Mouse (Mus musculus): ENCODE data around the gene Il6st.
"Not testable (repeated sequence)": the region's sequence is repeated elsewhere in the genome, so short reads cannot be mapped to it uniquely, and the experiment has no call there.

Gene Il6st

DNA sequence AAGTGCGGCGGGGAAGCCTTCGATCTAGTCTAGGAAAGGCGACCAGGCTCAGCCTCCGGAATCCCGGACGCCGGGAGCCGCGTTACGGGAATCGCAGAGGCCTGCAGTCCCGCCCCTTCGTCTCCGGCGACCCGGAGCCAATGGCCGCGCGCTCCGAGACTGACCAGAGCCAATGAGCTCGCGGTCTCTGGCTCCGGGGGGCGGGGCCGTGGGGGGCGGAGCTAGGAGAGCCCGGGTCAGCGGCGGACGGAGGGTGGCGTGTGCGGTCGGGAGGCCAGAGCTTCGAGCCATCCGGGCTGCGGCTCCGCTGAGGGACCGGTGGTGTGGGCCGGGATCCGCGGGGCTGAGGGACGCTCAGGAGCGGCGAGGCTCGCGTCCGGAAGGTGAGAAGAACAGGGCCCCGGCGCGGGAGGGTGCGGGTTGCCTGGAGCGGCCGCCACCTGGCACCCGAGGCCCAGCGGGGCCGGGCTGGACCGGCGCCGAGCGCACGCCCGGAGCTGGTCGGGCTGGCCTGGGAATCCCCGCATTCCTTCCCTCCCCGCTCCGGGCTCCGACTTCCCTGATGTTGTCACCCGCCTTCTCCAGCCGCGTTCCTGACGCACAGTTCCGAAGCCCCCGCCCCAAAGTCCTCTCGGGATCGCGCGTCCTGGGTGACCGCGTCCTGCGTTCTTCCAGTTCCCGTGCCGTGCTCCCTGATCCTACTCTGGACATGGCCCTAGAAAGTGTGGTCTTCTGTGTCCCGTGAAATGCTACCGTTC is at the start of gene Il6st:
TSS of gene Il6st (plus strand) at position 203 of the 758 bp plus-strand sequence.
- peak; percentile 96 to 97 for DNase-seq

DNA sequence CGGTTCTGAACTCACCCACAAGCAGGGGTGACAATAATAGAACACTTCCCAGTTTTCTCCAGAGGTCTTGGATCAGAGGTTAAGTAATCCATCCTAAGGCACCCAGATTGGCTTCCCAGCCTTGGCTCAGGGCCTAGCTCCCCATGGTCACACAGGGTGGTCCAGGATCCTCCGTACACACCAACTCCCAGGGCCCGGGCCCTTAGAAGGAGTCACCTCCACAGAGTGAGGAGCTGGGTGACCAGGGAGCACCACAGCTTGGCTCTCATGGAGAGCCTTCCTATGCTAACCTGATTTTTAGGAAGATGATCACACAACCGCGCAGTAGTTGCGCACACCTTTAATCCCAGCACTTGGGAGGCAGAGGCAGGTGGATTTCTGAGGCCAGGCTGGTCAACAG is 48.0 kb upstream of the Il6st start:
- DNase-seq, result no peak

DNA sequence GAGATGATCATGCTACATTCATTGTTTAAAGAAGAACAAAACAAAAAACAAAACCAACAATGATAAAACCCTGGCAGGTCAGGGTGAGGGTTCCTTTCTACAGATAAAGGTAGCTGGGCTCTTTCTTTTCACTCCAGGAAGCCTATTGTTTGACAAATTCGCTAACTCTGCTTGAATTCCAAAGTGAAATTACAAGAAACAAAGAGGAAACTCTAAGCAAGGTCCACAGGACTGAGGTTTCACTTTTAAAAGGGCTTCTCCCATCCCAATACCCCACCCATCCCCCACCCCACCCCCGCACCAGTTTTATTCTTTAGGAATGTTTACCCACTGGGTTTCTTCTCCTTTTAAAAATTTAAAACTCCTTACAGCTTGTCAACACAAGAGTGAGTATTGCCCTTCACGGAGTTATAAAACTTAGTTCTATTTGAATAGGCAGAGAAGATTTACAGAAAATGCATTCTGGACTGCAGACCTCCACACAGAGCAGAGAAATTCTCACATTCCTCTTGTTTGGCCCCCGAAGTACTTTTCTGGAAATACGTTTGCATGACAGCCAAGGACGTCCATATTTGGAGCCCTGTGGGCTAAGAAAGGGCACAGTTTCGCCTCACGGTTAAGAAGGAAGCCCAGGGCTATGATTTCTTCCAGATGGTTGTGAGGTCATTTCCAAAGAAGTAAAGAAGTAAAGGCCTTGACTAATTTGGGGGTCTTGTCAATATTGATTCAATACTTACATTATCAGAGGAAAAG is 47.3 kb upstream of the Il6st start:
- no peak for DNase-seq

DNA sequence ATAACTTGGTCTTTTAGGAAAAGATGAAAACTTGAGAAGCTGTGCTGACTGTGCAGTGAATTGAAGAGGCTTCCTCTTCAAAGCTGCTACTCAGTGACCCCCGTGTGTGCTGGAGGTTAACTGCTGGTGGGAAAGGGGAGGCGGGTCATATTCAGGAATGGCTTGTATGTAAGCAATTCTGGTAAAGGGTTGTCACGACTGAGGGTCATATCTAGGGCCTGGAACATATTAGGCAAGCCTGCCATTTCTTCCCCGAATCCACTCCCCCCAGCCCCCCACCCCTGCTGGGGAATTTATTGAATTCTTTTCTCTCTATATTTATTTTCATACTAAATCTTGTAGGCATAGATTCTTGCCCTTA is 46.7 kb upstream of the Il6st start:
- peak in 1 of 2 experiments; percentile 32 for DNase-seq

DNA sequence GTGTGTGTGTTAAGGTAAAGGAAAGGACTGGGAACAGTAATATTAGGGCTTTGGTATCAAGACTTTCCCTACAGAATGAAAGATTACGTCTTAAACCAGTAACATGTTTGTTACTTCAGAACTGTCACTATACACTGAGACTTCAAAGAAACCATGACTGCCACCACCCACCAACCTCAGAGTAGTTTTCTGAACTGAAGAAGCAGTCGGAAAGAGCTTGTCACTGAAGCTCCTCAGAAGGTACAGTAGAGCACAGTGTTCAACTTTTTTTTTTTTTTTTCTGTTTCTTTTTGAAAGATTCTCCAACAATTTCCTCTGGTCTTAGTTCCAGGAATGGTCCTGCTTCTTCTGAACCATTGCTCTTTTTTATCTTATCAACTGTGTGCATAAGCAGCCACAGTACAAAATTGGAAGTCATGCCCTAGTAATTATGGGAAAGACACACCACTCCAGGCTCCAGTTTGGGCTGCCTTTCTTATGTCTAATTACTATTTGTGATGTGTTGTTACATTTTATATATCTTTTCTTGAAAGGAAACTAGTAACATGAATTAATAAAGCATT is 45.9 kb upstream of the Il6st start:
- no peak for DNase-seq

DNA sequence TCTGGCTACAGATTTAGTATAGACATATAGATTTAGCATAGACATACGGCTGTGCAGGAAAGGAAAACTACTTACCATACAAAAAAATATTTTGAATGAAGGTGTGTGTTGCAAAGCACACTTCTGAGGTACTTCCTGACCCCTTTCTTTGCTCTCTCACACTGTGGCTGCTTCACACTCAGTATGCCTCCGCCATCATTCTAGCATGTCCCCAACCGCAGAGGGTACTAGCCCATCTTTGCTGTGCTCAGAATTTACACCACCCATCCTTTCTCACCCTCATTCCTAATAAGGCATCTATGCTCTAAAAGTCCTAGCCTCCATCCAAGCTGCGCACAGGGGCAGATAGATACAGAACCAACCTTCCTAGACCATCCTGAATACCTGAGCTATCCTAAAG is 45.3 kb upstream of the Il6st start:
- no peak for DNase-seq

DNA sequence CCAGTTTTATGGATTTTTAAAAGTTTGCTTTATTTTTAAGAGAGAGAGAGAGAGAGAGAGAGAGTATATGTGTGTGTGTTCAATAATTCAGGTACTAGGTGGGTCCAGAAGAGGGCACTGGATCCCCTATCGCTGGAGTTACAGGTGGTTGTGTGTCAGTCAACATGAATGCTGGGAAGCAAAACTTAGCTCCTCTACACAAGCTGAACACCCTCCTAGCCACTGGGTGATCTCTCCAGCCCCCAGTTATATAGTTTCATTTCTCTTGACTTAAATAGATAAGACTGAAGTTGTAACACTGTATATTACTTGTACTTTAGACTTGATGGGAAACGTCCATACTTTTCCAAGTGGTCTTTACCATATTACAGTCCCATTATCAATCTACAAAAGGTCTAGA is 39.7 kb upstream of the Il6st start:
- no peak for DNase-seq

DNA sequence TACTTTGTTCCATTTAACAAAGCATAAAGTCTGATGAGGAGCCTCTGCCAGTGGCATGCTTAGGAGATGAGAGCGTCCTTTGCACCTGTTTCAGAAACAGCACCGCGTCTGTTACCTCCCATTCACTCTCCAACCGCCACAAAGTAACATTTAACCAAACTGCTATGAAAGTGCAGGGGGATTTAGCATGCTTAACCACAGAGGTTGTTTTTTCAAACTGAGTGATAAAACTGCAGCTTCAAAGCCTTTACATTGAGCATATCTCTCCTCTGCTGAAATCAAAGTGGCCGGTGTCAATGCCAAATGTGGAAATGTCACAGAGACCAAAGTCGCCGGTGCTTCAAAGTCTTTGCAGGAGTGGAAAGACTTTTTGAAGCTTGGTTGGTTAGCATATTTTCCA is 39.2 kb upstream of the Il6st start:
- no peak for DNase-seq

DNA sequence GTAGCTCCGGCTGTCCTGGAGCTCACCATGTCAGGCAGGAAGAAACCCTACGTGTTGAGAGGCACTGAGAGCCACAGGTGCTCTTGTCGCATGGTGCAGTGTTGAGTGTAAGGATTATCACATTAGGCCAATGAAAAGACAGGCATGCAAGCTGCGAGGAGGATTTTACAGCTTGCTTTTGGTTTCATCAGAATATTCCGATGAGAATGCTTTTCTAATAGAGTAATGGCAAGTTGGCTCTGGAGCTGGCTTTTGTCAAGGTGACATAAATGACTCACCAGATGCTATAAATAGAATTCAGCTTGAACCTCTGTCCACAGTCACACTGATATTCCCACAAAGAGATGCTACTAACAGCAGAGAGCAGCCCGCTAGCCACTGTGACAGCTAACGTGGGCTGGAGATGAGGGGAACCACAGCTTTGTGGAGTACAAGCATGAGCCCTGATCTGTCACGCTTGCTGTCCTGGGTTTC is 38.7 kb upstream of the Il6st start:
- no peak for DNase-seq

DNA sequence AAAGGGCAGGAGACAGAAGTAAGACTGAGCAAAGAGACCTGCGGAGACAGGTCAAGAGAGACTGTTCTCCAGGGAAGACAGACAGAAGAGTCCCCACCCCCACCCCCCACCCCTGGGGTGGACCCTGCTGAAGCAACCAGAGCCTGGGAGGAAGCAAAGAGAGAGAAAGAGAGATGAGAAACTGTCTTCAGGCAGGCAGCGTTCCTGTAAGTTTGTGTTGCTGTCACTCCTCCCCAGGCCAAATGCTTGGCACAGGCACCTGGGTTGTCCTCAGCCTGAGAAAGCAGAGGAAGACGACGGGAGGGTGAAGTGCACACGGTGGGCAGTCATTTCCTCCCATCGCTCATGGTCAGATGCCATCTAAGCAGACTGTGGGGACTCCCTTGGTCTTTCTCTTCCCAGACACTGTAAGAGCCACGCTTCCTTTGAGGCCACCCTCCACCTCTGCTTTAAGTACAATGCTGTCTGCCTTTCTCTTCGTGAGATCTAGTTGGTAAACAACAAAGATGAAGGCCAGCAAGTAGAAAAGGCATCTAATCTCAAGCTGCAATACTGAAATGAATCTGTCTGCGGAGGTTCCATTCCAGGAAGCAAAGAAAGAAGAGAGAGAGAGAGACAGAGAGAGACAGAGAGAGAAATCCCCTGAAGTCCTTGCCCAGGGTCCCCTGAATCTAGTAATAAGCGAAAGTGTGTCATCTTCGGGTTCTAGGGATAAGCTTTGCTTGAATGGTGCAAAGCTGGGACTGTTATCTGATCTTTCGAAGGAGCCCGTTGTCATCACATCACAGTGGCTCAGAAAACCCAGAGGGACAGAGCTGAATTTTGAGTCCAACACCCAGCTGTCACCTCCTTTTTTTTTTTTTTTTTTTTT is 37.4 kb upstream of the Il6st start:
- no peak for DNase-seq

DNA sequence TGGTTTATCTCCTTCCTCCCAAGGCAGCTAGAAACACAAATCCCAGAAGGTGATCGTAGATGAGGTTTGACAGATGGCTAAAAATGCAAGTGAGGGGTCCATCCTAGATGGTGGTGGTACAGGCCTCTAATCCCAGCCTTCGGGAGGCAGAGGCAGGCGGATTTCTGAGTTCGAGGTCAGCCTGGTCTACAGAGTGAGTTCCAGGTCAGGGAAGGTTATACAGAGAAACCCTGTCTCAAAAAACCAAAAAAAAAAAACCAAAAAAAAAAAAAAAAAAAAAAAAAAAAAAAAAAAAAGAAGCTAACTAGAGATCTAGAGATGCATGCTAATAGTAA is 36.8 kb upstream of the Il6st start:
- DNase-seq, result not testable (repeated sequence)

DNA sequence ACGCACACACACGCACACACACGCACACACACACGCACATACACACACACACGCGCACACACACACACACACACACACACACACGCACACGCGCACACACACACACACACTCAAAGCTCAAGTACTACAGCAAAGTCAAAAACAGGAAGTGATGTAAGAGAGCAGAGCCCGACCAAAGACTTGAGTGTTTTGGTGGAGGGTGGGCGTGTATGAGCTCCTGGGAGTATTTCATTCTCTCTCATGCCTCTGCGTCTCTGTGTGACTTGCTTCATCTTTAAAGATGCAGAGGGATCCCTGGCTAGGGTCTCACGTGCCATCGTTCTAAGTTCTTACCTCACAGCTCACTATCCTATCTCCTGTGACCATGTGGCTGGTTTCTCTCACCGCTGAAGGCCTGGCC is 36.3 kb upstream of the Il6st start:
- DNase-seq, result no peak

DNA sequence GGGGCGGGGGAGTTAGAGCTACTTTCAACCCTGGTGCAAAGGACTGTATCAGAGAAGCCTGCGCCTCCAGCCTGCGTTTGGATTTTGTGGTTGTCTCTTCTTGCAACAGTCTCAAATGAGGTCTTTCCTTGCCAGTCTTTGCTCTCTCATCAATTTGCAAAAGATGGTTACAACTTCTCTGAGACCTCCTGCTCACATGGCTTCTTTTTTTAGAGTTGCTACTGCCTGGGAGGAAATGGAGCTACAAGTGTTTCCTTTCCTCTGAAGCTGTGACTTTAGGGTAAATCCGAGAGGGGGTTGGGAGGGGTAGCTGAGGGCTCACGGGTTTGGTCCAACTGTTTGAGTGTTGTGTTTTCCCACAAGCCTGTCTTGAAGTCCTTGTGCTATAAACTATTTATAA is 30.6 kb upstream of the Il6st start:
- no peak for DNase-seq

DNA sequence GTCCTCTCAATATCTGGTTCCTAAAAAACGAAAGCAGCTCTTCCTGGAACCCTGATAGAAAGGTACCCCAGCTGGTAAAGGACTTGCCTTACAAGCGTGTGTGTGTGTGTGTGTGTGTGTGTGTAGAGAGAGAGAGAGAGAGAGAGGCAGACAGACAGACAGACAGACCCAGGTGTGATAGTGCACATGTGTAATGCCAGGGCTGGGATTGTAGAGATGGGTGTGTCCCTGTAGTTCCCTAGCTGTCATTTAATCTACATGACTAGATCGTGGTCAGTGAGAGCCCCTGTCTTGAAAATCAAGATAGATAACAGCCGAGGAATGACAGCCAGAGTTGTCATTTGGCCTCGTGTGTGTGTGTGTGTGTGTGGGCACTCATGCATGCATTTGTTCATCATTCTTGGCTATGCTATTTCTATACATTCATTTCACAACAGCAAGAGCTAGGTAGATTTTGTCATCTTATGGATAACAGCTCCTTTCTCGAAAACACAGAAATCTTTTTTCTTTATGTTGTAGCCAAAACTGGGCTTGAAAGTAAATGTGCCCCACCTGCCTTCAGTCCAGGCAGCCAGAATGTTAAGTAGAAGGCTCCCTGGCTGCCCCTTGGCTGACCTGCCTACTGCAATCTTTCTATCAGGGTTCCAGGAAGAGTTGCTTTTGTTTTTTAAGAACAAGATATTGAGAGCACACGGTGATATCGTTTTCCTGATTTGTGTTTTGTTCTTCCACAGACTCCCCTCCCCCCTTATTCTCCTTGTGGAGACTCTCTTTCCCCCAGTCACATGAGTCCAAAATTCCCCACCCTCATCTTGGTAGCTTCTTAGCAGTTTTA is 28.4 kb upstream of the Il6st start:
- no peak for DNase-seq

DNA sequence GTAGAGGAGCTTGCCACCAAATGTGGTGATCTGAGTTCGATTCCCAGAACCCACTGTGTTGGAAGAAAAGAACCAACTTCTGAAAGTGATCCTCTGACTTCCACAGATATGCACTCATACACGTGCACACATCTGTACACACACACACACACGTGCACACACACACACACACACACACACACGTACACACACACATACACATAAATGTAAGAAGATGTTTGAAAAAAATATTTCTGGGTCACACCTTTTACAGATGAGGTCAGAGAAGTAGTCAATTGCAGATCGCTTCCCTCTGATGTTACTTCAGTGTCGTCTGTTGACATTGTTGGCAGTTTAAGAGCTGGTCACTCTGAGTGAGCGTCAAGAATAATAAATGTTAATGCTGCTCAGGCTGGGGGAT is 27.6 kb upstream of the Il6st start:
- DNase-seq, result no peak

DNA sequence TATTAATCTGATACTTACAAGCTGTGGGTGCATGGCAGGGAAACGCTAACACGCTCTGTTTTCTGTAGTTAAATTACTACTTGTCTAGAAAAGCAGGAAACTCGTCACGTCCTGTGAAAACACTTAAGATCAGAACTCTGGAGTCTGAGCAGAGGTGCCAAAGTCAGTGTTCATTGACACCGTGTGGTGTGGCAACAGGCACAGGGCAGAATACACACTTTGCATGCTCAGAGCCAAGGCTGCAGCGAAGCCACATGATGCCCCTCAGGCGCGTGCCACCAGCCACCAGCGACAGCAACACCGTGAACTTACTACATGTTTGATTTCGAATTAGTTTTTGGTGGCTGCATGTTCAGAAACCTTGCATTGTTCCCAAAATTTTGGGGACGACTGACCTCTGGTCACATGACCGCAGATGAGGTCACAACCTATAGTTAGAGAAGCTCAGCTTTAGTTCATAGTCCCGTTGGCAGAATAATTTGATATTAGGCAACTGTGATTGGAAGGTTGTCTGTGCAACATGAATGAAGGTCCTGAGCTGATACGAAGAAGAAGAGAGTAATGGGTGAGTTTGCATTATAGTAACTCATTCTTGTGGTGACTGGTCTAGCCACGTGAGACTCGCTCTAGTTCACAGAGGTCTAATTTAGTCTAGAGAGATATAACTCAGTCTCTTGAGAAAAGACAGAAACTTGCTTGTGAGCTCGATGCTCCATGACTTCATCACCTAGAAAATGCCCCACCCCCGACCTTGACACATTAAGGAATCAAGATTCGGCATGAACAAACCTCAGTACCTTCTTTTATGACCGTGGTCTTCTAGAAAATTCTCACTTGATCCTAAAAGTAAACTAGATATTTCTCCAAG is 25.6 kb upstream of the Il6st start:
- DNase-seq, result no peak

DNA sequence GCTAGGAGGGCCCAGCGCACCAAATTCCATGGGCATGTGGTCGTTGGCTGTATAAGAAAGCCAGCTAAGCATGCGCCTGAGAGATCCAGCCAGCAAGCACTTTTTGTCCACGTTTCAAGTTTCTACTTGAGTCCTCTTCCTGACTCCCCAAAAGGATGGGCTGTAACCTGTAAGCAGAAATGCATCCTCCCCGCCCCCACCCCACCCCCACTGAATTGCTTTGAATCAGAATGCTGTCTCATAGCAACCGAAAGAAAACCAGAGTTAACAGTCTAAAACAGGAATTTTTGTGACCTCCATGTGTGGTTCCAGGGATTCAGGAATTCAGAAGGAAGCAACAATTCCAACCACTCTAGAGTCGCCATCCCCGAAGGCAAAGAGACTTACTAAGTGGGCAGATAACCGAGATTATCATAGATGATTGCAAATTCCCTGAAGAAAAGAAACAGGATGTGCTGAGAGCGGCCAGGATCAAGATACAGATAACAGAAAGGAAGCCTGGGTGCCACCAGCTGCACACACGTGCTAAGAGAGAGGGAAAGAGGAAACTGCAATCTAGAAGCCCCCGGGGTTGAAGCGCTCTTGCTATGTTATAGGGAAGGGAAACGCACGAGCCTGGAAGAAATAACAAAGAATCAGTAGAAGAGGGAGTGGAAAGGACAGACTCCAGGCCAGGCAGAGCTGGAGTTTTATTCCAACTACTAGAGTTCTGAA is 24.6 kb upstream of the Il6st start:
- no peak for DNase-seq

DNA sequence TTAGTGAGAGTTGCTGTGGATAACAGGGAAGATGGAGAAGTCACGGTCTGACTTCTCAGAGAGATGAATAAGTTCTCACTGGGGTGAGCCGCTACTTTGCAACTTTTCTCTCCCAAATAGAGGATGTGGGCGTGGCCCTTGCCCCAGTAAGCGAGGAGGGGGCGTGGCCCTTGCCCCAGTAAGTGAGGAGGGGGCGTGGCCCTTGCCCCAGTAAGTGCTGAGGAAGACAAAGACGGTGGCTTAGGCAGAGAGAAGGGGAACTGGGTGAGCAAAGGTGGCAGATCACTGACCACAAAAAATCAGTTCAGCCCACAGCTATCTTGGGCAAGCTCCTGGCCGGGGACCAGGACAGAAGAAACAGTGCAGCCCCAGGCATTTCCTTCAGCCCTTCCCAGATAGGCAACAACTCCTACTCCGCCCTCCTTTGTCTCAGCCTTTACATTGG is 23.9 kb upstream of the Il6st start:
- DNase-seq, result peak; percentile 37 to 44

DNA sequence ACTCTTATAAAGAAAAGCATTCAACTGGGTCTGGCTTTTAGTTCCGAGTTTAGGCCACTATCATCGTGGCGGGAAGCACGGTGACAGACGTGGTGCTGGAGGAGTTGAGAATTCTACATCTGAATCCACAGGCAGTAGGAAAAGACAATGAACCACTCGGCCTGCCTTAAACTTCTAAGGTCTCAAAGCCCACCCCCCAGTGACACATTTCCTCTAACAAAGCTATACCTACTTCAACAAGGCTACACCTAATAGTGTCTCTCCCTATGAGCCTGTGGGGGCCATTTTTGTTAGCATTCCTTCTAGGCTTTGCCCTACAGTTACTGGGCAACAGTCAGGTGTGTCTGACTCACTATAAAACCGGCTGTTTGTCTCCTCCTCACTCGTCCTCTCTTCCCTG is 23.2 kb upstream of the Il6st start:
- DNase-seq, result no peak

DNA sequence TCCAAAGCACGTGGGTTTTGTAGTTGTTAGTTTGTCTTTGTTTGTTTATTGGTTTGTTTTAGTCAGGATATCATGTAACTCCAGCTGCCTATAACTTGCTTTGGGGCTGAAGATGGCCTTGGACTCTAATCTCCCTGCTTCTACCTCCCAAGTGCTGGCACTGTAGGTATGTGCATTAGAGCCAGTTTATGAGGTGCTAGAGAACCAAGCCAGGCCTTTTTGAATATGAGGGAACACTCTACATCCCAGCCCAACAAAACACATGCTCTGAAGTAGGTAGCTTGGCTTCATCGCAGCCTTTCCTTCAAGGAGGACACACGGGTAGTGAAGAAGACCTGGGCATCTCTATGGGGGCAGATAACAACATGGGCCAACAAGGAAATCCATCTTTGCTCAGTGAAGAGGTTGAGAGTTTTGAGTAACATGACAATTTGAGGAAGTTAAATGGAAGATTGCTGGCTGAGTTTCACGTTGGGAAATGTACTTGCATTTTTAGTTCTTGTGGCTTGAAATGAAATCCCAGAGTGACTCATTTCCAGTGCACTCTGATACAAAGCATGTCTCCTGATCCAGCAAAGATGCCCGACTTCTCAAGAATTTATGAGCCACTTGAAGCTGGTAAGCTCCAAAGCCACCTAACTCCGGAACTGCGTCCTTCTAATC is 20.9 kb upstream of the Il6st start:
- DNase-seq, result no peak

All from kidney, adult 8-10 months (tissue).